Mouse (Mus musculus): ENCODE results near the gene Nmd3. TPM values are rescaled to one million over a fixed set of nuclear protein-coding genes. Genes with fewer than 3 reads are reported as not detected.

The Nmd3 gene
- total RNA-seq, 2 experiments from 2014 or later = 30.1 to 31.3 TPM

- no peak for DNase-seq (ENCODE audit: low spot score)
Observed at GRCm38 (mm10) chr3:69762838-69763368, 41.1 kb downstream of the Nmd3 start.

GRCm38 (mm10) chr3:69763630-69764565 lies 42.1 kb downstream of the Nmd3 start:
- DNase-seq (ENCODE audit: low spot score) = no peak

- DNase-seq (ENCODE audit: low spot score) = no peak
Observed at GRCm38 (mm10) chr3:69765206-69765605, 43.4 kb downstream of the Nmd3 start.

- no peak for DNase-seq (ENCODE audit: low spot score)
Observed at GRCm38 (mm10) chr3:69769150-69769549, 47.4 kb downstream of the Nmd3 start.

- DNase-seq (ENCODE audit: low spot score) = no peak
Observed at GRCm38 (mm10) chr3:69773356-69773755, 51.6 kb downstream of the Nmd3 start.

- no peak for DNase-seq (ENCODE audit: low spot score)
Observed at GRCm38 (mm10) chr3:69779246-69779796, 57.5 kb downstream of the Nmd3 start.

GRCm38 (mm10) chr3:69792823-69793417 lies 71.1 kb downstream of the Nmd3 start:
- DNase-seq (ENCODE audit: low spot score) = no peak

GRCm38 (mm10) chr3:69797533-69797932 lies 75.7 kb downstream of the Nmd3 start:
- no peak for DNase-seq (ENCODE audit: low spot score)

- DNase-seq (ENCODE audit: low spot score) = no peak
Observed at GRCm38 (mm10) chr3:69797969-69798368, 76.2 kb downstream of the Nmd3 start.

GRCm38 (mm10) chr3:69799096-69799495 lies 77.3 kb downstream of the Nmd3 start:
- DNase-seq (ENCODE audit: low spot score) = no peak

GRCm38 (mm10) chr3:69800829-69801384 lies 79.1 kb downstream of the Nmd3 start:
- DNase-seq (ENCODE audit: low spot score) = no peak

GRCm38 (mm10) chr3:69803137-69803536 lies 81.4 kb downstream of the Nmd3 start:
- no peak for DNase-seq (ENCODE audit: low spot score)

Other genes starting within 250 kb of the Nmd3 start
- gene B3galnt1, start 123.0 kb upstream of the Nmd3 start, total RNA-seq (2021) = 1 to 10 TPM; 1.2 to 2.1 TPM
- not detected for gene Sptssb, start 138.0 kb downstream of the Nmd3 start, total RNA-seq (2021)